14 mouse cellular contexts compared by ENCODE assay signal in genomic region chr13:30787556-30787955, GRCm38 (mm10). TPM values are rescaled to one million over a fixed set of nuclear protein-coding genes. Genes with fewer than 3 reads are reported as not detected.
A peak's percentile ranks its signal among the peaks of the same experiment; 100 is the strongest.
DNase-seq lines count a peak whose midpoint lies in the region; ATAC-seq lines count a peak whose summit lies in the region.
"Had no signal": no experiment of that assay in that cellular context is flagged by ENCODE, and none has a peak within 500 bp of the region (broad histone marks: within the 10 kb centered on the region; RNA-seq: fewer than 3 reads in every experiment).

No protein-coding gene starts in this region.

- peak; percentile 84 for DNase-seq in heart, adult 11 months
- no peak for DNase-seq in heart, postnatal 14 days
- peak; percentile 18 for DNase-seq in layer of hippocampus, adult 9-11 months
- DNase-seq in layer of hippocampus, postnatal 36 days: no peak
- DNase-seq in 3T3-L1 (ENCODE audit: low read depth, low spot score) (peak; percentile 38), WW6 (ENCODE audit: low read depth, low spot score) (peak; percentile 18)
- no peak for DNase-seq in gastrocnemius, postnatal 14 days
- DNase-seq: cerebellum, adult 11-12 months; heart, postnatal 36 days; kidney, adult 2 months; lung, embryonic 14.5 days; thymus, adult 18-20 months had no signal

- intact Hi-C loops in heart, postnatal 14 days (cut with DNase I): no loop called here
- intact Hi-C loops in gastrocnemius, postnatal 14 days (cut with DNase I; ENCODE audit: low total_unique reads): no loop called here

- no peak for ATAC-seq in granulocyte monocyte progenitor cell, adult 5-6 weeks (replicated peaks; ENCODE audit: poor library complexity, severe bottlenecking)
- ATAC-seq: midbrain, embryonic 15.5 days had no signal

RNA-seq across cellular contexts. Expression of gene Irf4, which starts 38.5 kb away (rescaled TPM):
- 1 to 10 TPM in 1 of 2 experiments, under 1 TPM in 1; 0.88 to 1.4 TPM for total RNA-seq in heart, postnatal 14 days (2021)
- total RNA-seq in layer of hippocampus, postnatal 36 days (2021): under 1 TPM; 0.12 to 0.48 TPM
- 1 to 10 TPM in 1 of 2 experiments, under 1 TPM in 1; 0.78 to 1.2 TPM for total RNA-seq in gastrocnemius, postnatal 14 days (2021)
- not detected in 2 replicates for total RNA-seq in granulocyte monocyte progenitor cell, adult 5-6 weeks (2014; fragmentation: Nextera tagmentation)
- 0.26 and 0.36 TPM in 2 replicates for total RNA-seq in granulocyte monocyte progenitor cell, adult 5-6 weeks (2017)

Comparison
In these comparisons a context has a peak if more than half of its experiments do, and no peak if none do; other contexts are left out.
1. DNase-seq: peak in heart, adult 11 months (single experiment), layer of hippocampus, adult 9-11 months (single experiment), 3T3-L1 (single experiment) and WW6 (single experiment); none in heart, postnatal 14 days (0 of 2), layer of hippocampus, postnatal 36 days (0 of 2) and gastrocnemius, postnatal 14 days (single experiment).